Mouse (Mus musculus) limb, embryonic 11.5 days (tissue): ENCODE measurements at regions not wholly inside any gene's neighbourhood (a gene's known extent, or its start where the extent isn't known, plus 50 kb on each side); places are given as distances from the start of the nearest gene placed in this dataset.

Source experiments
- ATAC-seq: fragments of 200-750 bp; cut with Nextera tagmentation; 2 replicates; pipeline ENCODE4 v1.8.0; 2017; ENCODE audit warnings: low read depth; ENCODE audit not compliant: insufficient number of reproducible peaks, low FRiP score, low TSS enrichment
- DNase-seq: peaks from one replicate; pipeline ENCODE4 v3.0.0-alpha.2; 2015; ENCODE audit warnings: low spot score
- H3K27ac ChIP-seq: fragments of 300-500 bp; sonication (generic); replicated peaks from 2 replicates; pipeline ENCODE4 v1.5.1; 2014; ENCODE audit warnings: low read depth, mild to moderate bottlenecking, low read length
- H3K27me3 ChIP-seq: fragments of 300-500 bp; sonication (generic); 2 replicates; pipeline ENCODE4 v1.6.1; 2014; ENCODE audit warnings: mild to moderate bottlenecking, low read length, mixed read lengths; ENCODE audit not compliant: control insufficient read depth, insufficient read depth
- H3K36me3 ChIP-seq: fragments of 300-500 bp; sonication (generic); 2 replicates; pipeline ENCODE4 v1.6.1; 2014; ENCODE audit warnings: mild to moderate bottlenecking, low read length, moderate library complexity, mixed read lengths; ENCODE audit not compliant: control insufficient read depth, insufficient read depth
- H3K4me1 ChIP-seq: fragments of 300-500 bp; sonication (generic); 2 replicates; pipeline ENCODE4 v1.6.1; 2014; ENCODE audit warnings: low read length, mixed read lengths; ENCODE audit not compliant: control insufficient read depth, insufficient read depth
- H3K4me2 ChIP-seq: fragments of 300-500 bp; sonication (generic); 2 replicates; pipeline ENCODE4 v1.6.1; 2014; ENCODE audit warnings: low read depth, mild to moderate bottlenecking, moderate library complexity; ENCODE audit not compliant: severe bottlenecking
- H3K4me3 ChIP-seq: fragments of 300-500 bp; sonication (generic); 2 replicates; pipeline ENCODE4 v1.5.1; 2014; ENCODE audit warnings: low read depth, low read length
- H3K9ac ChIP-seq: fragments of 300-500 bp; sonication (generic); 2 replicates; pipeline ENCODE4 v1.6.1; 2014; ENCODE audit warnings: mild to moderate bottlenecking, low read length
- H3K9me3 ChIP-seq: fragments of 300-500 bp; sonication (generic); 2 replicates; pipeline ENCODE4 v1.6.1; 2016; ENCODE audit warnings: low read length; ENCODE audit not compliant: control insufficient read depth
- WGBS: fragments of 180-500 bp; shearing (Covaris S2); extraction: QIAGEN DNeasy Blood & Tissue Kit; methylation state at CpG from one replicate; pipeline ENCODE4 v1.1.7; 2014; 5-methylcytosine and 5-hydroxymethylcytosine counted together

DNA sequence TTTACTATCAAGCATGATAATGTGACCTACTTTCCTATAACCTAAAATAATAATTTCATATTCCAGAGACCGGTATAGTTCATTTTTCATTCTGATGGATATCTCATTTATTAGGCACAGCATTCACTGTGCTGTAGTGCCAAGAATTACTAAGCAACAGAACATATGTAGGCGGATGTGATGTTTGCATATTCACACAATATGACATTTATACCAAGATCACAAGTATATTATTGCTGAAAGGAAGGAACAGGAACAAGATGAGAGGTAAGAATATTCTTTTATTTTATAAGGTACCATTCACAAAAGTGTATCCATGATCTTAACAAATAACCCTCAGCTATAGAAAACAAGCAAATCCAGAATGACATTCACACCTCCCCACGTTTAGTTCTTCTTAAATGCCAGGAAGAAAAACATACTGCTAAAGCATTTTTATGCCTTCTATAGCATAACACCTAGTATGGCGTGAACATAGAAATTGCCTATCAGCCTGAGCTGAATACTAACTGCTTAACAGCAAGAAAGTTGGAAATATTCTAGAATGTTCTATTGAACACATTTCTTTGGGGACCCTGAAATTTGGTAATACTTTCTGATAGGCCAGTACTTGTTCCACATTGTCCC, 1062.8 kb upstream of the Acvr2a start:
- no peak overlapping the region for H3K4me3 ChIP-seq
- H3K9ac ChIP-seq, result no peak overlapping the region
- no peaks in the 10 kb centered on the region for H3K36me3 ChIP-seq
- WGBS, result 80% methylated on average over 4 of the region's 4 CpGs
- DNase-seq, result no peak
- H3K4me1 ChIP-seq, result no peaks in the 10 kb centered on the region
- no peak for ATAC-seq
- H3K27me3 ChIP-seq, result no peaks in the 10 kb centered on the region
- no peaks in the 10 kb centered on the region for H3K9me3 ChIP-seq
- H3K27ac ChIP-seq, result no peak overlapping the region
- no peak overlapping the region for H3K4me2 ChIP-seq

DNA sequence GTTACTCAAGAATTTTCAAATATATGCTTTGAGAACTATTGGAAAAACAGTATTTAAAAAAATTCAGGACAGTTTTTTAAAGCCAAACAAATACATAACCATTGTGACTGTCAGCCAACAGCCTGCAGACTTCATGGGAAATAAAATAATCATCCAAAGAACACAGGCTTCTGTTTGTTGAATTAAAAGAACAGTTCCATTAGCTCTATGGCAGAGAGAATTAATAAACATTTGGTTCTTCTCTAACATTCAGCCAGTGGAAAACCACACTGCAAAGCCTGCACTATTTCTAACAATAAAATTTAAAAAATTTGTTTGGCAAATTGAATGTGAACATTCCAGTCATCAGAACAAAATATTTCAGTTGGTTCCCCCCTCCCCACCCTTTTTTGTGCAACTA, 1058.2 kb upstream of the Acvr2a start:
- no peaks in the 10 kb centered on the region for H3K36me3 ChIP-seq
- H3K4me2 ChIP-seq, result no peak overlapping the region
- ATAC-seq, result no peak
- H3K4me1 ChIP-seq, result no peaks in the 10 kb centered on the region
- no peak overlapping the region for H3K27ac ChIP-seq
- H3K27me3 ChIP-seq, result no peaks in the 10 kb centered on the region
- H3K4me3 ChIP-seq, result no peak overlapping the region
- DNase-seq, result no peak
- no peaks in the 10 kb centered on the region for H3K9me3 ChIP-seq
- no peak overlapping the region for H3K9ac ChIP-seq

DNA sequence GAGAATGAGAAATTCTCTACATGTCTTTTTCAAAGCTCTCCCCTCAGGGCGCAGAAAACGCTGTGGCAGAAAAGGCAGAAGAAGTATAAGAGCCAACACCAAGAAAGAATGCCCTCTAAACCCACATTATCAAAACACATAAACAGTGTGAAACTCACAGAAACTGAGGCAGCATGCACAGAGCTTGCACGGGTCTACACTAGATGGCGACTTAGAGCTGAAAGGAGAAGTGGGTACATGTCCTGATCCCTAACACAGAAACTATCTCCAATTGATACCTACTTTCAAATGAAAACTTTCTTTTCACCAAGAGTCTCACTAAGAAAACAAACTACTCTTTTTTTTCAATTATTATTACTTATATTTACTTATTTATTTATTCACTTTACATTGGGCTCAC, 1057.7 kb upstream of the Acvr2a start:
- Histone ChIP-seq H3K9me3 (no peaks in the 10 kb centered on the region), H3K4me2 (no peak overlapping the region), H3K36me3 (no peaks in the 10 kb centered on the region), H3K4me1 (no peaks in the 10 kb centered on the region), H3K27ac (no peak overlapping the region), H3K27me3 (no peaks in the 10 kb centered on the region), H3K9ac (no peak overlapping the region), H3K4me3 (no peak overlapping the region)
- no peak for DNase-seq
- no peak for ATAC-seq
- 58% methylated on average over 4 of the region's 4 CpGs for WGBS

DNA sequence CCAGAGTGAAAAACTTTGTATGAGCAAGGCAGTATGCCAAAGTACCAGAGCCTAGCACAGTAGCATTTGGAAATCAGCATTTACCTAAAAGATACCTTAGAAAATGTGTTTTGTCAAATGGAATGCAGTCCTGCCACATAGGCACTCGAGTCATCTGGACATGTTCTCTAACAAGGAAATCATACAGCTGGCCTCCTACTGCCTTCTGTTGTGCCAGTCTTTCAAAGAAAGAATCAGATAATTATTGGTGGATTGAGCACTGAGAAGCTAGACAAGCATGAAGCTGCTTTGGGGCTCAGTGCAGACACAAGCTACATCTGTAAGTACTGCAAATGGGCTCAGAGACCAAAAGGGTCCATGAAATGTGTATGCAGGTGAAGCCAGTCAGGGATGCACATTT, 1038.1 kb upstream of the Acvr2a start:
- Histone ChIP-seq H3K9ac (no peak overlapping the region), H3K4me1 (no peaks in the 10 kb centered on the region), H3K27me3 (no peaks in the 10 kb centered on the region), H3K9me3 (no peaks in the 10 kb centered on the region), H3K4me2 (no peak overlapping the region), H3K4me3 (no peak overlapping the region), H3K27ac (no peak overlapping the region), H3K36me3 (no peaks in the 10 kb centered on the region)
- WGBS, result 69% methylated on average over 1 of the region's 1 CpGs
- no peak for ATAC-seq
- no peak for DNase-seq

DNA sequence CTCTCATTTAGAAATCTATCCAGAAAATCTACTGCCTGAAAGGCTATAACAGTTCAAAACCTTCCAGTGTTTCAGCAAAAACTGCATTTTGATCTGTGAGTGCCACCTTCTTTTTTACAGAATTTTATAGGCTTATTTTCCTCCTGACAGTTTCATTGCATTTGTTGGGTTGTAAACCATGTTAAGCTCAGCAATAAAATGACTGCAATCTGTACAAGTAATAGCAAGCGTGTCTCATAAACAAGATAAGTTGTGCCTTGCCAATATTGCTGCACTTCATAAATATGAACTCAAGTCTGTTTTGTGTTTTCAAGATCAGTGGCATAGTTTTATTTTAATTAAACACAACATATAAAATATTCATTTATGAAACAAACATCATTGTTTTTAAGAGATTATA, 1036.9 kb upstream of the Acvr2a start:
- Histone ChIP-seq H3K4me2 (no peak overlapping the region), H3K36me3 (no peaks in the 10 kb centered on the region), H3K9me3 (no peaks in the 10 kb centered on the region), H3K27ac (no peak overlapping the region), H3K27me3 (no peaks in the 10 kb centered on the region), H3K9ac (no peak overlapping the region), H3K4me3 (no peak overlapping the region), H3K4me1 (no peaks in the 10 kb centered on the region)
- no peak for DNase-seq
- WGBS, result 55% methylated on average over 1 of the region's 1 CpGs
- ATAC-seq, result no peak

DNA sequence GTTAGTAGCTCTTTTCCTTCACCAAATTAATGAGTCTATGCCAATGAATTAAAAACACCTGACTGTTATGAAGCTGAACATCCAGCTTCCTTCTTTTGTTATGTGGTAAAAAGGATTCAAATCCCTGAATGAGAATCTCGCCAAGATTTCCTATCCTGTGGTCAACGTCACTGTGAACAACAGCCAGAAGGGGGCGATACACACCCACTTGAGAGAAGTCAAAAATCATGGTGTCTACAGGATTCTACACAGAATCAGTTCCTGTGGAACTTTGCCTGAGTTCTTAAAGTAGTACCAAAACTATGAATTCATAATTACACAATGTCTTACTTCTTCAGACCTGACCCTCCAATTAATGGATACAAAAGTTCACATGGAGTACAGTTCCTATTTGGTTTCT, 1028.1 kb upstream of the Acvr2a start:
- H3K4me1 ChIP-seq, result no peaks in the 10 kb centered on the region
- DNase-seq (peak; percentile 65), ATAC-seq (no peak)
- H3K4me3 ChIP-seq, result no peak overlapping the region
- no peak overlapping the region for H3K9ac ChIP-seq
- H3K4me2 ChIP-seq, result no peak overlapping the region
- H3K27ac ChIP-seq, result no peak overlapping the region
- H3K36me3 ChIP-seq, result no peaks in the 10 kb centered on the region
- H3K27me3 ChIP-seq, result no peaks in the 10 kb centered on the region
- WGBS, result 11% methylated on average over 3 of the region's 3 CpGs
- no peaks in the 10 kb centered on the region for H3K9me3 ChIP-seq

DNA sequence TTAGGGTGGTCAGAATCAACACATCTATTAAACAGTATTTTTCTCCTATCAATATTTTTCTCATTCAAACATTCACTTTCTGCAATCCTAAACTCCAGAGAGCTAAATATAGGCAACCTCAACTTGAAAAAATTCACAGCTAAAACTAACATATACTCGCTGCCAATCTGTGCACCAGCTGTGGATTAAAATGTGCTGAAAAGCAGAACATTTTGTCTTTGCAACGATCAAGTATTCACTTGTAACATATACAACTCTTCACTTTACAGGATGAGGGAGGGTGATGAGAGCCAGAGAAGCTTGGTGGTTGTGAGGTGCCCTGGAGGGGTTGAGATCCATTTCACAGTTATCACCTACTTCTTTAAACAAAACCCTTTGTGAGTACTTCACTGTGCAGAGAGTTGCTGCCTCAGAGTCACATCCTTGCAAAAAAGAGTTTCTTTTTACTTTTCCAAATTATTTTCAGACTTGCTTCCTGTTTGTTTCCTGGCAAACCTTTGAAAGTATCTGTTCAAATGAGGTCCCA, 991.1 kb upstream of the Acvr2a start:
- Histone ChIP-seq H3K4me1 (no peaks in the 10 kb centered on the region), H3K4me2 (no peak overlapping the region), H3K27me3 (no peaks in the 10 kb centered on the region), H3K36me3 (no peaks in the 10 kb centered on the region), H3K9ac (no peak overlapping the region), H3K9me3 (no peaks in the 10 kb centered on the region), H3K27ac (no peak overlapping the region), H3K4me3 (no peak overlapping the region)
- ATAC-seq, result no peak
- WGBS, result 78% methylated on average over 2 of the region's 2 CpGs
- DNase-seq, result no peak

DNA sequence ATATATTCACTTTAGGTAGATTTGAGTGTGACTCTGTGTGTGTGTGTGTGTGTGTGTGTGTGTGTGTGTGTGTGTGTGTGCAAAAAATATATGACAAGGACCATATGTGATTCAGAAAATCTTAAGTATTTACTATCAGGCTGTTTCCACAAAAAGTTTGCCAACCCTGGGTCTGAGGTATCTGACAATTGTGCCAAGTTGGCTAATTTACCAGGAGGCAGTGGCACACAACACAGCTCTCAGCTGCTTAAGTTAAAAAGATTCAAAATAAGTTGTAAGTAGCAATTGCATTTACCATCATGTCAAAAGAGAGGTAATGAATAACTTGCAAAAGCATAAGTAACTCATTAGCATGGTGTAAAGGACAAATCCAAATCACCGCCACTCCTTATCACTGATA, 981.4 kb upstream of the Acvr2a start:
- H3K4me3 ChIP-seq, result no peak overlapping the region
- no peaks in the 10 kb centered on the region for H3K27me3 ChIP-seq
- no peak overlapping the region for H3K27ac ChIP-seq
- H3K4me2 ChIP-seq, result no peak overlapping the region
- no peaks in the 10 kb centered on the region for H3K36me3 ChIP-seq
- H3K9me3 ChIP-seq, result no peaks in the 10 kb centered on the region
- H3K9ac ChIP-seq, result no peak overlapping the region
- no peak for DNase-seq
- 93% methylated on average over 1 of the region's 1 CpGs for WGBS
- no peaks in the 10 kb centered on the region for H3K4me1 ChIP-seq
- ATAC-seq, result no peak

DNA sequence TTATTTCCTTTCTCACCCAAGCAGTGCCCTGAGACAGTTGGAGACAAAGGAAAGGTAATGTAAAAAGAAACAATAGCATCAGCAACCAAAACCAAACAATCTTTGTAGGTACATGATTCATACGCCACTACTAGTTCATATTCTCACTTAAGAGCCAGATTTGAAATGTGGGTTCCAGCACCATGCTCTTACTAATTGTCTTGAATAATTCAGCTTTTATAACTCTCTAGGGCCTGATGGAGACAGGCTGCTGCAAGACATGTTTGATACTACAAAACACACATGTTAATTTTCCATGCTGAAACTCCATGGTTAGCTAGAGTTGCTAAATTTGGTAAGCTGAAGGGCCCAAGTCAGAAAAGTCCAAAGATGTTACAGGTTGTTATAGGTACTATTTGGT, 980.4 kb upstream of the Acvr2a start:
- no peaks in the 10 kb centered on the region for H3K4me1 ChIP-seq
- H3K4me2 ChIP-seq, result no peak overlapping the region
- H3K27ac ChIP-seq, result no peak overlapping the region
- no peak overlapping the region for H3K9ac ChIP-seq
- H3K4me3 ChIP-seq, result no peak overlapping the region
- H3K27me3 ChIP-seq, result no peaks in the 10 kb centered on the region
- DNase-seq, result no peak
- WGBS, result 95% methylated on average over 1 of the region's 1 CpGs
- H3K36me3 ChIP-seq, result no peaks in the 10 kb centered on the region
- no peaks in the 10 kb centered on the region for H3K9me3 ChIP-seq
- ATAC-seq, result no peak
